Mouse (Mus musculus) left cerebral cortex, postnatal 4 days (tissue): Measurements from ENCODE around the gene Rbl2. TPM values are rescaled to one million over a fixed set of nuclear protein-coding genes. Genes with fewer than 3 reads are reported as not detected.

Source experiments
- DNase-seq: peaks from one replicate; pipeline ENCODE4 v3.0.0-alpha.2; 2022
- intact Hi-C: fragments of 180-260 bp; cut with DNase I; formaldehyde crosslinking; loops from one replicate; pipeline ENCODE4 v1.15.1; 2025
- total RNA-seq, 2 experiments: library from RNA; stranded (reverse); gene quantifications; 2 replicates each; pipeline ENCODE4 v1.2.3; 2021

Gene Rbl2
- total RNA-seq, 2 experiments from 2014 or later, result 32.1 to 34.1 TPM

- intact Hi-C loops, result no loop called here
- DNase-seq, result no peak
Measured at GRCm38 (mm10) chr8:91158617-91159016, 88.8 kb downstream of the Rbl2 start.

GRCm38 (mm10) chr8:91159959-91160800, 90.3 kb downstream of the Rbl2 start:
- no peak for DNase-seq
- intact Hi-C loops, result no loop called here

DNA sequence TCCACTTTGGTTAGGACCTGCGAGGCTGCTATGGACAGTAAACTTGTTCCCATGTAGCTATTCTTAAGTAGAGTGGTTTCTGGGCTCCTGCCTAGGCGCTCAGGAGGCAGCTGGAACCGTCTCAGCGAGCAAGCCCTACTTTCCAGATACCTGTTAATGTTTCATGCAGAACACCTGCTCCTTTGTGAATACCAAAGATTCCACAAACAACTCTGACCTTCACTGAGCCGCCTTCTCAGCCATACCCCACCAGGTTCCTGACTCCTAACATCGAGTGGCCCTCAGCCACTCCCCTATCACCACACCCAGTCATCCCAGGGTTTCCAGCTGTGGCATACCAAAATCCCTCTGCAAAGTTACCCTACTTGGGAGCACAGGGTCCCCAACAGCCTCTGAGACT, 100.3 kb downstream of the Rbl2 start:
- DNase-seq, result no peak
- intact Hi-C loops, result no loop called here

DNA sequence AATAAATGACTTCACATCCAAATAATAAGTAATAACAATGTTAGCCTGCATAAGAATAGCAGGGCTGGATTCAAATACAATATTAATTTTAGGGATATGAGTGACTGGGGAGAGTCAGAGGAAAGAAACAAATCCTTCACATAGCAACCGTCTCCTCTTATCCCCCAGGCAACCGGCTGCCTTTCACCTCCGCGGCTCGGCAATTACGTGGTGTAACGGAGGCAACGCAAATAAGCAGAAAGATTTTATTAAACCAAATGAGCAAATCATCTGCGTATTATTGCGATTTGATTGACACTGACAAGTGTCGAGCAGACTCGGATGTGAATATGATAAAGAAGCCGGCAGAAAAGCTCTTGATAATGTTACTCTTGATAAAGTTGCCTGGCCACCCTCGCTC, 101.1 kb downstream of the Rbl2 start:
- no peak for DNase-seq
- intact Hi-C loops, result no loop called here

DNA sequence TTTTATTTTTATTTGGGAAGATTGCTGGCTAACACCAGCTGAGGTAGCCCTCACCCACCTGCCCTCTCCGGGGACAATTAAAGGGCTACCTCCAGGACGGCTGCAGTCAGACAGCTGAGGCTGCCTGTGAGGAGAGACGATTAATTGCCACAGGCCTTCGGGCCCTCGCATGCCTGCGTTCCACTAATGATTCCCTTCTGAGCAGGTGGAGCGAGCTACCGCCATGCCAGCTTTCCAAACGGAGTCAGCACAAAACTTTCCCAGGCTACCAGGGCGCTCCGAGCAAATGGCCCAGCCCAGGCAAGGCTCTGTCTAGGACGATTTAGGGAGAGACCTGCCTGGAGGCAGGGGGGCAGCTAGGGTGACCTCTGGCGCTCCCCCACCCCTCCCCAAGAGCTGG, 101.7 kb downstream of the Rbl2 start:
- DNase-seq, result no peak
- intact Hi-C loops, result no loop called here

Other genes starting within 250 kb of the Rbl2 start
- 10 to 100 TPM; 83.3 to 85.0 TPM for gene Chd9, start 241.7 kb upstream of the Rbl2 start, total RNA-seq
- gene Aktip, start 129.9 kb downstream of the Rbl2 start, total RNA-seq, result 10 to 100 TPM; 73.7 to 78.2 TPM
- 10 to 100 TPM; 19.9 to 23.9 TPM for gene Rpgrip1l, start 243.2 kb downstream of the Rbl2 start, total RNA-seq
- gene Fto, start 243.5 kb downstream of the Rbl2 start, total RNA-seq, result 100 to 1,000 TPM; 121 to 133 TPM